10 mouse cellular contexts compared by ENCODE assay signal in genomic region chr11:120695184-120695583, GRCm38 (mm10). TPM values are rescaled to one million over a fixed set of nuclear protein-coding genes. Genes with fewer than 3 reads are reported as not detected.
DNase-seq lines count a peak whose midpoint lies in the region; ATAC-seq and TF ChIP-seq lines count a peak whose summit lies in the region.
"Had no signal": no experiment of that assay in that cellular context is flagged by ENCODE, and none has a peak within 500 bp of the region (broad histone marks: within the 10 kb centered on the region; RNA-seq: fewer than 3 reads in every experiment).

No protein-coding gene starts in this region.

- no peaks in the 10 kb centered on the region; the same call in 1 of the 2 replicates for H3K9me3 ChIP-seq in liver, embryonic 12.5 days (replicated peaks)
- no peaks in the 10 kb centered on the region for H3K9me3 ChIP-seq in liver, postnatal 0 days (ENCODE audit: low read length)
- H3K9me3 ChIP-seq in stomach, postnatal 0 days (ENCODE audit: control insufficient read depth, low read length): no peaks in the 10 kb centered on the region
- H3K9me3 ChIP-seq: megakaryocyte, embryonic 14.5 days had no signal

- 0 out of 2 replicates have a peak, but pooled peaks have one; percentile 9 for ATAC-seq in liver, embryonic 12.5 days
- ATAC-seq in liver, postnatal 0 days: 0 out of 2 replicates have a peak, but pooled peaks have one; percentile 36
- ATAC-seq in stomach, postnatal 0 days (ENCODE audit: low FRiP score, low TSS enrichment): 0 out of 2 replicates have a peak, but pooled peaks have one; percentile 31

- H3K27ac ChIP-seq in liver, embryonic 12.5 days: no peak overlapping the region
- no peak overlapping the region for H3K27ac ChIP-seq in liver, postnatal 0 days (ENCODE audit: low read depth)
- peak overlapping the region; percentile 18; the same call in 1 of the 2 replicates for H3K27ac ChIP-seq in stomach, postnatal 0 days (replicated peaks)

- peaks cover 72% of the 10 kb centered on the region for H3K36me3 ChIP-seq in liver, embryonic 12.5 days
- peaks cover 19% of the 10 kb centered on the region for H3K36me3 ChIP-seq in liver, postnatal 0 days (replicated peaks; ENCODE audit: insufficient read depth, low read length)
- 0 out of 2 replicates have a peak, but pooled peaks cover 4% of the 10 kb centered on the region for H3K36me3 ChIP-seq in stomach, postnatal 0 days (ENCODE audit: control insufficient read depth, insufficient read depth, low read length)

- WGBS in liver, embryonic 12.5 days (ENCODE audit: insufficient replicate concordance): 65% methylated on average over 4 of the region's 4 CpGs
- WGBS in liver, postnatal 0 days (ENCODE audit: insufficient replicate concordance): 56% methylated on average over 4 of the region's 4 CpGs
- WGBS in stomach, postnatal 0 days: 25% methylated on average over 4 of the region's 4 CpGs

- DNase-seq in adrenal gland, adult 2 months: peak; percentile 59
- no peak for DNase-seq in adrenal gland, postnatal 4 days (ENCODE audit: low spot score in 2 of 2)
- DNase-seq in liver: no peak
- DNase-seq in liver, postnatal 0 days: no peak
- peak; percentile 24 for DNase-seq in stomach, postnatal 0 days (ENCODE audit: low spot score)
- DNase-seq in thymus, postnatal 36 days: no peak
- no peak for DNase-seq in retina, embryonic 14.5 days (ENCODE audit: low spot score)
- DNase-seq: thymus, postnatal 4 days had no signal

- H3K4me1 ChIP-seq in liver, embryonic 12.5 days: no peaks in the 10 kb centered on the region
- no peaks in the 10 kb centered on the region for H3K4me1 ChIP-seq in liver, postnatal 0 days (ENCODE audit: insufficient read depth)
- no peaks in the 10 kb centered on the region for H3K4me1 ChIP-seq in stomach, postnatal 0 days (replicated peaks; ENCODE audit: control insufficient read depth, insufficient read depth)

- no peak for TF ChIP-seq CTCF in liver, postnatal 0 days (IDR thresholded peaks at IDR 0.05; ENCODE audit: low read depth)
- TF ChIP-seq CTCF in stomach, postnatal 0 days (IDR thresholded peaks at IDR 0.05; ENCODE audit: low read depth): no peak

- H3K4me3 ChIP-seq in liver, embryonic 12.5 days: no peak overlapping the region
- no peak overlapping the region for H3K4me3 ChIP-seq in liver, postnatal 0 days (ENCODE audit: low read depth, low read length)
- no peak overlapping the region for H3K4me3 ChIP-seq in stomach, postnatal 0 days (ENCODE audit: low read depth, low read length)
- H3K4me3 ChIP-seq: megakaryocyte, embryonic 14.5 days had no signal

- H3K4me2 ChIP-seq in liver, embryonic 12.5 days: no peak overlapping the region
- no peak overlapping the region for H3K4me2 ChIP-seq in liver, postnatal 0 days (ENCODE audit: low read depth, low read length)
- no peak overlapping the region for H3K4me2 ChIP-seq in stomach, postnatal 0 days (replicated peaks; ENCODE audit: low read depth)

- no peak for TF ChIP-seq EP300 in liver, postnatal 0 days (IDR thresholded peaks at IDR 0.05; ENCODE audit: low read depth)
- TF ChIP-seq EP300 in stomach, postnatal 0 days (optimal IDR thresholded peaks at IDR 0.05): no peak

- no peaks in the 10 kb centered on the region for H3K27me3 ChIP-seq in liver, embryonic 12.5 days (replicated peaks)
- H3K27me3 ChIP-seq in liver, postnatal 0 days (ENCODE audit: insufficient read depth, low read length): no peaks in the 10 kb centered on the region
- H3K27me3 ChIP-seq in stomach, postnatal 0 days (ENCODE audit: control insufficient read depth, insufficient read depth, low read length): no peaks in the 10 kb centered on the region
- H3K27me3 ChIP-seq: megakaryocyte, embryonic 14.5 days had no signal

- H3K9ac ChIP-seq in liver, embryonic 12.5 days: no peak overlapping the region
- no peak overlapping the region for H3K9ac ChIP-seq in liver, postnatal 0 days (replicated peaks)
- no peak overlapping the region for H3K9ac ChIP-seq in stomach, postnatal 0 days (ENCODE audit: low read length)

RNA-seq across cellular contexts. Expression of gene Cenpx, which starts 18.4 kb away (rescaled TPM):
- total RNA-seq in adrenal gland, adult 2 months (2021): 10 to 100 TPM; 54.0 to 63.5 TPM
- 86.0 and 90.2 TPM in 2 replicates for polyA plus RNA-seq in adrenal gland, adult 2 months (2012; rRNA removed)
- 10 to 100 TPM; 49.5 to 52.5 TPM for total RNA-seq in adrenal gland, postnatal 4 days (2021)
- polyA plus RNA-seq in liver, embryonic 12.5 days (2016; fragmentation: Nextera tagmentation; extraction: Ambion mirVana): 130 and 137 TPM in 2 replicates
- 81.0 and 88.0 TPM in 2 replicates for polyA plus RNA-seq in liver, postnatal 0 days (2015; fragmentation: Nextera tagmentation; extraction: Ambion mirVana)
- polyA plus RNA-seq in stomach, postnatal 0 days (2015; fragmentation: Nextera tagmentation; extraction: Ambion mirVana): 123 and 127 TPM in 2 replicates

RNA-seq across cellular contexts. Expression of gene Lrrc45, which starts 18.5 kb away (rescaled TPM):
- total RNA-seq in adrenal gland, adult 2 months (2021): 10 to 100 TPM; 21.9 to 25.3 TPM
- polyA plus RNA-seq in adrenal gland, adult 2 months (2012; rRNA removed): 34.2 and 40.1 TPM in 2 replicates
- total RNA-seq in adrenal gland, postnatal 4 days (2021): 10 to 100 TPM; 44.2 to 44.8 TPM
- polyA plus RNA-seq in liver, embryonic 12.5 days (2016; fragmentation: Nextera tagmentation; extraction: Ambion mirVana): 23.3 and 23.6 TPM in 2 replicates
- polyA plus RNA-seq in liver, postnatal 0 days (2015; fragmentation: Nextera tagmentation; extraction: Ambion mirVana): 5.1 and 5.4 TPM in 2 replicates
- polyA plus RNA-seq in stomach, postnatal 0 days (2015; fragmentation: Nextera tagmentation; extraction: Ambion mirVana): 18.7 and 20.4 TPM in 2 replicates

RNA-seq across cellular contexts. Expression of gene Aspscr1, which starts 22.4 kb away (rescaled TPM):
- 10 to 100 TPM; 74.9 to 84.1 TPM for total RNA-seq in adrenal gland, adult 2 months (2021)
- polyA plus RNA-seq in adrenal gland, adult 2 months (2012; rRNA removed): 124 and 125 TPM in 2 replicates
- total RNA-seq in adrenal gland, postnatal 4 days (2021): 100 to 1,000 TPM; 108 to 110 TPM
- 65.1 and 65.2 TPM in 2 replicates for polyA plus RNA-seq in liver, embryonic 12.5 days (2016; fragmentation: Nextera tagmentation; extraction: Ambion mirVana)
- polyA plus RNA-seq in liver, postnatal 0 days (2015; fragmentation: Nextera tagmentation; extraction: Ambion mirVana): 56.8 and 57.1 TPM in 2 replicates
- polyA plus RNA-seq in stomach, postnatal 0 days (2015; fragmentation: Nextera tagmentation; extraction: Ambion mirVana): 74.1 and 81.1 TPM in 2 replicates

RNA-seq across cellular contexts. Expression of gene Rac3, which starts 26.1 kb away (rescaled TPM):
- total RNA-seq in adrenal gland, adult 2 months (2021): 10 to 100 TPM; 13.7 to 15.9 TPM
- 21.1 and 25.6 TPM in 2 replicates for polyA plus RNA-seq in adrenal gland, adult 2 months (2012; rRNA removed)
- total RNA-seq in adrenal gland, postnatal 4 days (2021): 10 to 100 TPM; 12.7 to 17.4 TPM
- 2.8 and 3.1 TPM in 2 replicates for polyA plus RNA-seq in liver, embryonic 12.5 days (2016; fragmentation: Nextera tagmentation; extraction: Ambion mirVana)
- polyA plus RNA-seq in liver, postnatal 0 days (2015; fragmentation: Nextera tagmentation; extraction: Ambion mirVana): 0.36 and 0.38 TPM in 2 replicates
- 21.9 and 22.1 TPM in 2 replicates for polyA plus RNA-seq in stomach, postnatal 0 days (2015; fragmentation: Nextera tagmentation; extraction: Ambion mirVana)

RNA-seq across cellular contexts. Expression of gene Dcxr, which starts 31.9 kb away (rescaled TPM):
- total RNA-seq in adrenal gland, adult 2 months (2021): 100 to 1,000 TPM in 1 of 2 experiments, 10 to 100 TPM in 1; 41.4 to 122 TPM
- polyA plus RNA-seq in adrenal gland, adult 2 months (2012; rRNA removed): 136 and 150 TPM in 2 replicates
- 10 to 100 TPM; 40.9 to 43.3 TPM for total RNA-seq in adrenal gland, postnatal 4 days (2021)
- polyA plus RNA-seq in liver, embryonic 12.5 days (2016; fragmentation: Nextera tagmentation; extraction: Ambion mirVana): 8.4 and 10.0 TPM in 2 replicates
- polyA plus RNA-seq in liver, postnatal 0 days (2015; fragmentation: Nextera tagmentation; extraction: Ambion mirVana): 118 and 141 TPM in 2 replicates
- 56.3 and 58.4 TPM in 2 replicates for polyA plus RNA-seq in stomach, postnatal 0 days (2015; fragmentation: Nextera tagmentation; extraction: Ambion mirVana)

Comparison
In these comparisons a context has a peak if more than half of its experiments do, and no peak if none do; other contexts are left out.
1. DNase-seq: peak in adrenal gland, adult 2 months (single experiment) and stomach, postnatal 0 days (single experiment); none in adrenal gland, postnatal 4 days (0 of 2), liver (single experiment), liver, postnatal 0 days (single experiment), thymus, postnatal 36 days (0 of 2) and retina, embryonic 14.5 days (single experiment).
2. Peak in every context shown above with its lines, with median percentiles within 50 percentile points of each other: ATAC-seq.